Mouse (Mus musculus) left cerebral cortex, adult 2 months (tissue): ENCODE results near the gene Kcnb1. TPM values are rescaled to one million over a fixed set of nuclear protein-coding genes. Genes with fewer than 3 reads are reported as not detected.
A peak's percentile ranks its signal among the peaks of the same experiment; 100 is the strongest.

Source experiments
- DNase-seq, 2 experiments: peaks; one replicate each; pipeline ENCODE4 v3.0.0; 2021 to 2022; ENCODE audit warnings: low spot score in 2 of 2, mixed read lengths in 1 of 2; ENCODE audit errors: extremely low spot score in 1 of 2
- H3K27ac ChIP-seq: fragments of 200-600 bp; 2 replicates; pipeline ENCODE4 v1.8.1; 2022
- H3K4me3 ChIP-seq: fragments of 200-600 bp; 2 replicates; pipeline ENCODE4 v1.8.1; 2022
- CTCF ChIP-seq: fragments of 200-600 bp; IDR thresholded peaks from 2 replicates; pipeline ENCODE4 v1.8.1; 2022; ENCODE audit warnings: antibody characterized with exemption, mild to moderate bottlenecking, moderate library complexity
- intact Hi-C: fragments of 180-260 bp; cut with DNase I; formaldehyde crosslinking; loops from one replicate; pipeline ENCODE4 v1.15.1; 2025
- total RNA-seq, 2 experiments: library from RNA; stranded (reverse); gene quantifications; 2 replicates each; pipeline ENCODE4 v1.2.3; 2021

Kcnb1 gene
- total RNA-seq, 2 experiments from 2014 or later: 230 to 237 TPM

- peak overlapping the region; percentile 99 for H3K27ac ChIP-seq
- no peak; the same call in 1 of the 2 replicates for TF ChIP-seq CTCF
- intact Hi-C loops: loop anchor here (2.0 kb wide), 1 partner anchor 129 kb away; no protein-coding TSS in a partner anchor
- no peak overlapping the region for H3K4me3 ChIP-seq
- DNase-seq: peak; percentile 84 to 87
Measured at GRCm38 (mm10) chr2:167201463-167202291, 11.7 kb upstream of the Kcnb1 start.

- intact Hi-C loops: no loop called here
- H3K4me3 ChIP-seq: no peak overlapping the region
- H3K27ac ChIP-seq: no peak overlapping the region; the same call in 1 of the 2 replicates
- no peak for DNase-seq
- TF ChIP-seq CTCF: no peak
Measured at GRCm38 (mm10) chr2:167198660-167199427, 8.9 kb upstream of the Kcnb1 start.

GRCm38 (mm10) chr2:167193361-167193760, 3.4 kb upstream of the Kcnb1 start:
- TF ChIP-seq CTCF: no peak
- H3K27ac ChIP-seq: no peak overlapping the region
- DNase-seq: no peak
- no peak overlapping the region for H3K4me3 ChIP-seq
- intact Hi-C loops: no loop called here

- H3K27ac ChIP-seq: peak overlapping the region; percentile 93
- peak in 1 of 2 experiments; percentile 62 for DNase-seq
- H3K4me3 ChIP-seq: peak overlapping the region; percentile 69
- intact Hi-C loops: loop anchor here (1.0 to 5.0 kb wide), 4 partner anchors 52 to 127 kb away; partner anchors contain the start of gene Znfx1
- TF ChIP-seq CTCF: no peak
Measured at GRCm38 (mm10) chr2:167189291-167190075, 472 bp downstream of the Kcnb1 start.

GRCm38 (mm10) chr2:167188315-167189207, 1.4 kb downstream of the Kcnb1 start:
- DNase-seq: peak; percentile 50 to 66
- peak overlapping the region; percentile 69 for H3K4me3 ChIP-seq
- TF ChIP-seq CTCF: peak; percentile 35
- intact Hi-C loops: loop anchor here (5.0 kb wide), 2 partner anchors 51 to 126 kb away; partner anchors contain the start of gene Znfx1
- peak overlapping the region; percentile 93 for H3K27ac ChIP-seq

- H3K4me3 ChIP-seq: peak overlapping the region; percentile 69
- TF ChIP-seq CTCF: no peak
- intact Hi-C loops: loop anchor here (5.0 kb wide), 2 partner anchors 50 to 125 kb away; partner anchors contain the start of gene Znfx1
- DNase-seq: no peak
- H3K27ac ChIP-seq: peak overlapping the region; percentile 93
Measured at GRCm38 (mm10) chr2:167187119-167187518, 2.8 kb downstream of the Kcnb1 start.

GRCm38 (mm10) chr2:167186544-167186943, 3.4 kb downstream of the Kcnb1 start:
- intact Hi-C loops: loop anchor here (5.0 kb wide), 2 partner anchors 49 to 124 kb away; partner anchors contain the start of gene Znfx1
- no peak for DNase-seq
- Histone ChIP-seq H3K4me3 (peak overlapping the region; percentile 69), H3K27ac (peak overlapping the region; percentile 93)
- no peak for TF ChIP-seq CTCF

GRCm38 (mm10) chr2:167186003-167186402, 4.0 kb downstream of the Kcnb1 start:
- TF ChIP-seq CTCF: no peak
- no peak for DNase-seq
- Histone ChIP-seq H3K4me3 (peak overlapping the region; percentile 31), H3K27ac (peak overlapping the region; percentile 93)
- intact Hi-C loops: loop anchor here (5.0 kb wide), 2 partner anchors 49 to 124 kb away; partner anchors contain the start of gene Znfx1

- intact Hi-C loops: loop anchor here (5.0 kb wide), 2 partner anchors 48 to 123 kb away; partner anchors contain the start of gene Znfx1
- Histone ChIP-seq H3K4me3 (peak overlapping the region; percentile 31), H3K27ac (peak overlapping the region; percentile 93)
- no peak for TF ChIP-seq CTCF
- no peak for DNase-seq
Measured at GRCm38 (mm10) chr2:167185432-167185831, 4.5 kb downstream of the Kcnb1 start.
